20 mouse cellular contexts compared by ENCODE assay signal in the genomic region with DNA sequence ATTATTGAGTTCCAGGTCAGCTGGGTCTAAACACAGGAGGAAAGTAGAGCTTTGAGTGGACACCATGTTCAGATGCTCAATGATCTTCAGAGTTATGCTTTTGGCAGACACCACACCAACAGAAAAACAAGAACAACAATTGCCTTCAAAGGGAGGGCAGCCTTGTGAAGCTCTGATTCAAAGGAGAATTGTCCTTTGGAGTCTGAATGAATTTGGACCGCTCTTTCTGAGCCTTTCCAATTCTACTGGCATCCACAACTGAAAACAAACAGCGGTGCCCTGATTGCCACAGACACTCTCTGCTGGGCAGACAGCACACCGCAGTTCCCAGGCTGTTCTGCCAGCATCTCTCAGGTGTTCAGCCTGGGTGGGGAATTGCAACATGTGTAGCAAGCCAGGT.
"Had no signal": no experiment of that assay in that cellular context is flagged by ENCODE, and none has a peak within 500 bp of the region (broad histone marks: within the 10 kb centered on the region; RNA-seq: fewer than 3 reads in every experiment).

No protein-coding gene starts in this region.

- ATAC-seq: intestine, embryonic 15.5 days had no signal

- DNase-seq: kidney, adult 11 months; kidney, adult 8-10 months; kidney, postnatal 10 days; kidney, postnatal 36 days; lung, adult 18-20 months; lung, postnatal 10 days; lung, postnatal 36 days; midbrain, embryonic 14.5 days; thymus, adult 2 months; thymus, postnatal 14 days; thymus, postnatal 4 days had no signal

- H3K4me3 ChIP-seq: intestine, embryonic 15.5 days; kidney, embryonic 15.5 days; left cerebral cortex, adult 2 months; liver, embryonic 15.5 days; lung, embryonic 15.5 days; megakaryocyte, embryonic 14.5 days; neural tube, embryonic 12.5 days; neural tube, embryonic 15.5 days had no signal

- H3K27ac ChIP-seq: intestine, embryonic 15.5 days; kidney, embryonic 15.5 days; left cerebral cortex, adult 2 months; liver, embryonic 15.5 days; lung, embryonic 15.5 days; neural tube, embryonic 12.5 days; neural tube, embryonic 15.5 days; stomach, postnatal 0 days had no signal
